Mouse (Mus musculus) E14TG2a.4 (cell line): Measurements from ENCODE around the gene Marco.

ENCODE experiments used
- CTCF ChIP-seq: conservative IDR thresholded peaks from 2 replicates; pipeline ENCODE4 v1.5.1; 2014; ENCODE audit warnings: low read length
- NANOG ChIP-seq: IDR thresholded peaks from 2 replicates; pipeline ENCODE4 v1.6.1; 2014; ENCODE audit warnings: borderline replicate concordance, low read length, mixed read lengths
- POU5F1 ChIP-seq: IDR thresholded peaks from 2 replicates; pipeline ENCODE4 v1.6.1; 2014; ENCODE audit warnings: low read length, borderline replicate concordance

DNA sequence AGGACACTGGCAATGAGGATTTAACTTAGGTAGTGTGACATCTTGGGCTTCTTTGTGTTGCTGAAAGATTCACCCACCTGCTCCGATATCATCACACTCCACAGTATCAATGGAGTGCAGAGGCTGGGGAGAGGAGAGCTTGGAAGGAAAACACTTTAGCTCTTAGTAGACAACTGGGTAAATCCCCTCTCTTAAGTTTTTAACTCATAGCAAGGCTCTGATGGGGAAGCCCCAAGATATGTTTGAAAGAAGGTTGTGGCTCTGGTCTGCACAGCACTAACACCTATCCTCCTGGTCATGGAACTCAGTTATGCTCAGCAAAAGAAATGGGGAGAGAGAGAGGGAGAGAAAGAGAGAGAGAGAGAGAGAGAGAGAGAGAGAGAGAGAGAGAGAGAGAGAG is 32.2 kb upstream of the Marco start:
- no peak for TF ChIP-seq CTCF
- no peak for TF ChIP-seq POU5F1
- TF ChIP-seq NANOG = no peak
